Mouse (Mus musculus): ENCODE results near the gene S1pr3.

S1pr3 gene

DNA sequence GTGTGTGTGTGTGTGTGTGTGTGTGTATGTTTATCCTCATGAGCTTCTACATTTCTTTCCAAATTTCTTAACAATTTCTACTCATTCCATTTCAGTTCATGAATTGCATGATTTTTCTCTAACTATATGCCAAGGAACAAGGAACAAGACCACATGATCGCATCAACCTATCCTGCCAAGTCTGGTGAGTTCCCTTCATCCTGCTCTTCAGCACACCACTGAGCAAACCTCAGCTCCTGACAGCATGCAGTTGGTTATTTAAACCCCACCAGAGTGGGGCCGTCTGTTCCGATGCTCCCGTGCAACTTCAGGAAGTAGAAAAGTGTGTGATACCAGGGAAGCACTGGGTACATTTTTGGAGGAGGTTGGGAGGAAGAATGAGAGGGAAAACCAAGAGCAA lies 38.1 kb downstream of the S1pr3 start:
- no peak for DNase-seq (ENCODE audit: low read depth)

DNA sequence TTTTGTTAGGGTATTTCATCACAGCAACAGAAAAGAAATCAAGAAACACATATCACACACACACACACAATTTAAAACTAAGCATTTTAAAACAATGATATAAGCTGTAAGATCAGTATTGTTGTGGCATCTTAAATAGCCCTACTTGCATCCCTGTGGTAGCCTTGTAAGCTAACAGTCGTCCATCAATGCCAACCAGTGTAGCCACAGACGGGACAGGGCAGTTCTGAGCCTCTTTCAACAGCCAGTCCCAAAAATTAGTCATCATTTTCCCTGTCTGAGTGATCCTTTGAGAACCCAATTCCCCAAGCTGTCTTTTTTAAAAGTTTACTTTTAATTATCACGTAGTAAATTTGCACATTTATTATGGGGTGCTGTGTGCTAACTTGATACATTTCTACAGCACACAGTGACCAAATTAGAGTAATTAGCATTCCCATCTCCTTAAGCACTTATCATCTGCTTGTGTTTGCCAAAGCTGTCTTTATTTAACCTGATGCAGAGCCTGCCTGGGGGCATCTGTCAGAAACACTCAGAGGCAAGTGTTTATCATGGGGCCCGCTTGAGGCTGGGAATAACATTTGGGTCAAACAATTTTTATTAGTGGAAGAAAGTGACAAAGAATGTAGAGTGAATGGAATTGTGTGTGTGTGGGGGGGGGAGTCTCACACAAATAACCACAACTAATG lies 47.9 kb downstream of the S1pr3 start:
- no peak for DNase-seq (ENCODE audit: low read depth)

DNA sequence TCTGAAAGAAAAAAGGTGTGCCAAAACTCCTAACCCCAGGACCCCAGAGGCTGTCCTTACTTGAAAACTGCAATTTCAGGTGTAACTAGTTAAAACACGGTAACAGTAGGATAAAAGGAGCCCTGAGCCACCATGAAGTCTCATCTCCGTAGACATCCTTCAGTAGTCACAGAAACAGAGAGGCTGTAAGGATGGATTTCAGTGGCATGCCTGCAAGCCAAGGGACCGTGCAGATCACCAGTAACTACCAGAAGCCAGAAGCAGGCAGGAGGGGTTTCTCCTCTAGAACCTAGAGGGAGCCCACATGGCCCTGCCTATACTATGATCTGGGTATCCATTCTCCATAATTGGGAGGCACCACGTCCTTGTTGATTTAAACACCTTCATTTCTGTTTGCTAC lies 55.9 kb downstream of the S1pr3 start:
- DNase-seq (ENCODE audit: low read depth) = no peak

DNA sequence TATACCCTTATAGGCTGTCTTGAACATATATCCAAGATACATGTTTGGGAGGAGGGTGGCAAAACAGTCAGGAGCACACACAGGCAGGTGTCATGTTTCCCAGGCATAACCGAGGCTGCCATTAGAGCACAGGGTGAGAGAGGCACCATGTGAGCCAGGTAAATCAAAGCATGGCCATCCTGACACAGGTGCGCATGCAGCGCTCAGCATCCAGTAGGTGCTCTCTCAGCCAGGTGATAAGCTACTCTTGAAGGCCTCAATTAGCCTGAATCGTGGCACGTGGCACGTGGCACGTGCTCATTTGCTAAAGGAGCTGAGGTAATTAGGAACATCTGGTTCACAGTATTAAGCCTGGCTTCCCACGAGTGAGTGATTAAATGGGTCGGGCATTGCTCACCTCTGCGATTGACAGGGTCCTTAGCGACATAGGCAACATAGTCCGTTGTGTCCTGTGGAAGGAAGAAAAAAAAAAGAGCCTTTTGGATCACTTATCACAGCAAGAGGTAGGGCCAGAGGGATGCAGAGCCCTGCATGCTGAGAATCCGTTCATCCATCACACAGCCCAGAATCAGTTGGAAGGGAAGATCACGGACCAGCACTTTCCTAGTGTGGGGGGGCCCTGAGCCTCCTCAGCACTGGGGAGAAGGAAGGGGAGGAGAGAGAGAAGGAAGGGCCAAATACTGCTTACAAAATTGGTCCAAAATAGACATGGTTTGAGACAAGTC lies 57.8 kb downstream of the S1pr3 start:
- no peak for DNase-seq (ENCODE audit: low read depth)

DNA sequence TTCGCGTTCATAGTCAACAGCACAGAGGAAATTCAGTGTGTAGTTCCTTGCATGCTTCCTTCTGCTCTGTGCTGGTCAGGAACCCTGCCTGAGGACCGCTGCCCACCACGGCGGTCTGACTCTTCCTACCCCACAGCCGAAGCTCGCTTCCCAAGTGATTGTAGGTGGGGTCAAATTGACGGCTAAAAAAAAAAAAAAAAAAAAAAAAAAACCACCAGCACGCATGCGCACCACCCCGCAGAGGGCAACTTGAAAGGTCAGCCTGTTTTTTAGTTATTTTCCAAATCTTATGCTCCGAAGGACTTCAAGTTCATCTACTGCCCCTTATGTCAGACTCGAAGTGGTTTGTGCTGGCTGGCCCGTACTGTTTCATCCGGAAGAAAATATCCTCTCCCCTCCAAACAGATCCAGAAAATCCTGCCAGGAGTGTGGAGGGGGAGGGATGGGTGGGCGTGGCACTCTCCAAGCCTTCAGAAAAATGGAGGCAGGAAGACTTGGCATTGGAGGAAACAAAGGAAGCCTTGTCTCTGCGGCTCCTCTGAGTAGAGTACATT lies 60.3 kb downstream of the S1pr3 start:
- no peak for DNase-seq (ENCODE audit: low read depth)
